Mouse (Mus musculus) erythroid progenitor cell, adult 5-6 weeks (primary cell): ENCODE results near the gene Ccnl1. TPM values are rescaled to one million over a fixed set of nuclear protein-coding genes. Genes with fewer than 3 reads are reported as not detected.

Experiments used
- ATAC-seq: replicated peaks from 2 replicates; pipeline ENCODE4 v1.8.0; 2016; ENCODE audit warnings: moderate number of reproducible peaks, mild to moderate bottlenecking, moderate TSS enrichment, inconsistent platforms; ENCODE audit not compliant: poor library complexity, low FRiP score, severe bottlenecking
- total RNA-seq, 2 experiments: library from RNA; stranded (forward) in 1 of 2; stranded (reverse) in 1 of 2; fragments of 150-400 nt in 1 of 2; fragments of 186-747, 209-891 nt in 1 of 2; gene quantifications; 2 replicates each; pipeline versions ENCODE4 v1.2.3 to v1.2.4; 2015 to 2017; ENCODE audit warnings: low replicate concordance in 2 of 2

Ccnl1 gene
- total RNA-seq, 2 experiments from 2014 or later = 173 to 199 TPM

DNA sequence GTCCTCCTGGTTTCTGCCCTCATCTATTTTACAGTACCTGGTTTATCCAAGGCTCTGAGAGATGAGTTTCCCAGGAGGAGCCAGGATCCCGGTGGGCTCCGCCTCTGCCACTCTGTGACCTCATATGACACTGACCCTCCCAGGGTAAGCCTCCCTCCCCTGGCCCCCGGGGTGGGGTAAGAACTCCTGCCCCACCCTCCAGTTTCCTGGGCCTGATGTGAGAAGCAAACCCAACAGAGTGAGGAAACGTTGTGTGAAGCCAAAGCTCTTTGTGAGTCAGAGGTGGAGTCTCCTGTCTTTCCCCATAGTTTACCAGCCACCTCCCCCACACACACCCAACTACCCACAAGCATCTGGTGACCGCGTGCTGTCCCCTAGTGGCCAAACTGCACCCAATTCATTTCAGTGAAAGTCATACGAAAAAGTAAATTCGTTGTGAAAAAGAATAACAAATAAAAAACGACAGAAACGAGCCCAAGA lies 28.7 kb downstream of the Ccnl1 start:
- no peak for ATAC-seq

DNA sequence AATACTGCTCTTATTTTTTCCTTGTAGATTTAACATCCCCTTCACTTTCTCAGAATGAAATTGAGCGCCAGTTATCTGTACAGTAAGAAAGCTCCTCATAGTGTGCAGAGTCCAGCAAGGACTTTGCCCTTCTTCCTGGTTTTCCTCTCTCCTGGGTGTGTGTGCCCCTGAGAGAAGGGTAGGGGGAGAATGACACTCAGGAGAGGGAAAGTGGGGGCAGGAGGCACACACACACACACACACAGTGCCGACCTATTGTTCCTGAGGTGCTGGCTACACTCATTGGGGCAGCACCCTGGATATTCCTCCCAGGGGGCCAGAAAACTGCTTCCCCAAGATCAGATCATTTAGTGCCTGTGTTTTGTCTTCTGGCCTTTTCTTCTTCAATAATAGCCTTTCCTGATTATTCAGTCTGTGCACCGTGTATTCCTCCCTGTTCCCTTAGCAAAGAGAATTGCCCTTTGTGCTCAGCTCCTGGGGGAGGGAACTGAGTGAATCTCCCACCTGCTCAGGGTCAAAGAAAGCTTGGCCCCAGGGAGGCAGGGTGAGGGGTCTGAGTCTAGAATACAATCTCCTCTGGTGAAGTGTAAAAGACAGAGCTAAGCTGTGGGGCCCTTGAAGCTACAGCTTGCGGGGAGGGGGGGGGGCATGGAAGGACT lies 29.3 kb downstream of the Ccnl1 start:
- ATAC-seq = no peak

DNA sequence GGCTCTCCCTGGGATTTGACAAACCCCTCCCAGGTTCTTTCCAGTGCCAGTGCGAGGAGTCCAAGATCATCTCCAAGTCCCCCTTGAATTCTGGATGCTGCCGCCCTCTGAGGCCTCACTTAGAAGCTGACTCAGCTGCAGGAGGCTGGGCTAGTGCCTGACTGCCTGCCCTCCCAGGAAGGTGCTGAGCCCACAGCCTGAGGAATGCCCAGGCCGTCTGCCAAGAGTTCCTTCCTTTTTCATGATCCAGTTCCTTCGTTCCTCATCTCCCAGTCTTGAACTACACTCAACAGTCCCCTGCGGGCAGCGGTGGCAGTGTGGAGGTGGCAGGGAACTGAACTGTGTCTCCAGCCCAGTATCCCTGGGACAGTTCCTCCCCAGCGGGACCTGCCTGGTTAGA lies 30.4 kb downstream of the Ccnl1 start:
- ATAC-seq = no peak

DNA sequence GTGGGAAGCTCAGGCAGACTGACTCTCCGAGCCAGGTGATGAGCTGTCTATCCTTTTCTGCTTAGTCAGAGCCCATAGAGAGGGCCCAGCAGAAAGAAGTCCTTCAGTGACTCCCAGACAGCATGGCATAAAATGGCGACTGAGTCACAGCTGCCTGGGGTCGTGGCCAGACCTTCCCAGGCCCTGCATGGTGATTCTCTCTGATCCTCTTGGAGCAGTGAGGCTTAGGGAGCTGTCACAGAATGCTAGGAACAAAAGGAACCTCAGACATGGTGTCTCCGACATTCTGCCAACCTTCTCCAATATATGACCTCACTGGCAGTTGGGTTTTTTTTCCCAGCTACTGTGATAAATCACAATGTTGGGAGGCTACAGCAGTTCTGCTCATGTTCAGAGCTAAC lies 30.9 kb downstream of the Ccnl1 start:
- no peak for ATAC-seq

DNA sequence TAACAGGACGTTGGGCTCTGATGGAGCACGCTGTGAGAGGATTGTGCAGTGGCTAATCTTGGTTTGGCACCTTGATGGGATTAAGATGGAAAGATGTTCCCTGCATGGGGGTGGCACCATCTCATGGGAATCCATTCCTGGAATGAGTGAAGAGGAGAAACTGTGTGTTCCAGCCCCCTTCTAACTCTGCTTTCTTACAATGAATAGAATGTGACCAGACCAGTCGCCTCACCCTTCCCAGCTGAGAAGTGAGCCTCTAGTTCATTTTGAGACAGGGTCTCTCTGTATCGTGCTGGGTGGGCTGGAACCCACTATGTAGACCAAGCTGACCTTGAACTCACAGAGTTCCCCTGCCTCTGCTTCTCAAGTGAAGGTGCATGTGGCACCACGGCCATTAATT lies 31.6 kb downstream of the Ccnl1 start:
- ATAC-seq = no peak

DNA sequence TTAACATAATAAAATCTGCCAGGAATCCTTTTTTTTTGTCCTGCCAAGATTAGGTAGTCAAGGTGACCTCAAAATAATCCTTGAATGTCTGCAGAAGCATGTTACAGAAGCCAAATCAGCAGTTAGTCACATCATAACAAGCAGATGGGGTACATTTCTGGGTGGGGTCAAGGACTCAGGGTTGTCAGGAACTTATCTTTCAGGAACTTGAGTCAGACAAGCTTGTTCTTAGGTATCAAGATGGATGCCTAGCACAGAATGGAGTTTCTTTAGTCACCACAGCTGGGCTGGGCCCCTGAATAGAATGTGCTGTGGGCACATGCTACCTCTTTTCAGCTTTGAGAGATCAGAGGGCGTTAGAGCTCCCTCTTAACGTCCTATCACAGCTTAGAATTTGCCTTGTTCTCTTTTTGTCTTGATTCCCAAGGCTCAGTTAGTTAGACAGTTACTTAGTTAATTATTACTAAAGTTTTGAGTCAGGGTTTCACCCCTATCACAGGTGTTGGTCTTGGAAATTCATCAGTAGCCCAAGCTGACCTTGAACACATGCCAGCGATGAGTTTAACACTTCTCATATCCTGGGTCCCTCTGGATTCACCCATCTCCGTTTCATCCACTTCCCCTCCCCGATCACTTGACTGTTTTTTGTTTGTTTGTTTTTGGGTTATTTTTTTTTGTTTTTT lies 32.9 kb downstream of the Ccnl1 start:
- no peak for ATAC-seq

DNA sequence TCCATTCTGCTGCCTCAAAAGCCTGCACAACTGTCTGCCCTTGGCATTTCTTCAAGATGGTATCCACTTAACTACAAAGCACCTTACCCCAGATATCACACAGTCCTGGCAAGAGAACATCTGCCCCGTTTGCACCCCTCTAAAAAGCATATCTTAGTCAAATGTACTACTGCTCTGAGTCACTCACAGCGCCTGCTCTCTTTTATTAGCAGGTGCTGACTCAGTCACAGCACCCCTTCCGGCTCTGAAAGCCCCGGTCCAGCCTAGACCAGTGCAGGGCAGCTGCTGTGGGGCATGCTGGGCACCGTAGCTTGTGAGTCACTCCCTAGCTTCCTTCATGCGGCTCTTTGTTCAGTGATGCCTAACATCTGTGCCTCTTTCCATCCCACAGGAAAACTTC lies 35.6 kb downstream of the Ccnl1 start:
- no peak for ATAC-seq

DNA sequence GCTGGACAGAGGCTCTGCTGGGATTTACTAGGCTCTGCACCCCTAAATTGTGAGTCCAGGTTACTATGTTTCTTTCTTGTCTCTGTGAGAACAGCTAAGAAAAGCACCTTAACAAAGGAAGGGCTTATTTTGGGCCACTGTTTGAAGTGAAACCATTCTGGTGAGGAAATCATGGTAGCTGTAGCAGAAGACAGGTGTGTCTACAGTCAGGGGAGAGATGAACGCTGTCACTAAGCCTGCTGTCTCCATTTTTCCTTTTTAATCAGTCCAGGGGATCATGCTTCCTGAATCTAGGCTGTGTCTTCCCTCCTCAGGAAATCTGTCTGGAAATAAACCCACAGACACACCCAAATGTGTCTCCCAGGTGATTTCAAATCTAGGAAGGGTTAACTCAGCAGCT lies 36.4 kb downstream of the Ccnl1 start:
- ATAC-seq = no peak

DNA sequence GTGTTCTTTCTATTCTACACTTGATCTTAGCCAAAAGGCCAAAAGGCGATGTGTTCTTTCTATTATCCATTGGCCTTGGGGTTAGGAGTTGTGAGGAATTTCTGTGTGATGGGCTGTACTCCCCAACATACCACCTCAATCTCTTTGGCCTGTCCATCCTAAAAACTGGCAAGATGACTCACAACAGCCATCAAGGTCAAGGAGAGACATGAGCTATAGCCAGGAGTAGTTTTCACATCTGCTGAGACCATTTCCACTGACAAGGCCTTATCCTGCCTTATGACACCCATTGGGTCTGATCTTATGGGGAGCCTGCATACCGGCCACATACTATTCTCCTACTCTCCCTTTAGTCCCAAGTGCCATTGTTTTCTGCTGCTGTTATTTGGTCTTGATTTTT lies 39.0 kb downstream of the Ccnl1 start:
- ATAC-seq = no peak

DNA sequence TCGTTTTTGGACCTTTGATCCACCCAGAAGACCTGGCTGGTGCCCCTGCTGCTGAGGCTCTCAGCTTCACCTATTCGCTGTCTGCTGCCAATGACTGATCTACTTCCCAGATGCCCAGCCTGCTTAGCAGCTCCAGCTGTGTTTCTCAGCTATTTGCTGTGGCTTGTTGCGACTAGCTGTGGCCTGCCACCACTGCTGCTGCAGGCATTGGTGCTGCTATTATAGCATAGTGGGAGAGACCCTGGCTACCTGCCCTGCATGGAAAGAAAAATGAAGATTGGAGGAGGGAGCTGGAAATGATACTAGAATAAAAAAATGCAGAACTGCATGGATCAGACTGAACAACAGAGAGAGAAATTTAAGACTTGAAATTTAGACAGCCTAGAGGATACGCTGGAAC lies 45.1 kb downstream of the Ccnl1 start:
- ATAC-seq = no peak

DNA sequence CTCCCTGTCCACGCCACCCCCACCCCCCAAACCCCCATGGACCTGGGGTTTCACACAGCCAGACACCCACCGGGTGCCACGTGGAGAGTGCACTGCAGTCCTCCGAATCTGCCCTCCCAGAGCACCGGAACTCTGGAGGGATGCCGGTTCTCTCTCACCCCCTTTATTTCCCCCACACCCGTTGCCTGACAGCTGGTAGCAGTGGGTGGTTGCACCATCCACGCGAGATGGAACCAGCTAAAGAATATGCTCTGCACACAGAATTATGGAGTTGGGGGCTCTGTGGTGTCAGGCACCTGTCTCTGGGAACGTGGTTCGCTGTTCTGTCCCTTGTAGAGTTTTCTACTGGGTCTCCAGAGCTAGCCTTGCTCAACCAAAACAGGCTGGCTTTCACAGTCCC lies 45.8 kb downstream of the Ccnl1 start:
- ATAC-seq = no peak

DNA sequence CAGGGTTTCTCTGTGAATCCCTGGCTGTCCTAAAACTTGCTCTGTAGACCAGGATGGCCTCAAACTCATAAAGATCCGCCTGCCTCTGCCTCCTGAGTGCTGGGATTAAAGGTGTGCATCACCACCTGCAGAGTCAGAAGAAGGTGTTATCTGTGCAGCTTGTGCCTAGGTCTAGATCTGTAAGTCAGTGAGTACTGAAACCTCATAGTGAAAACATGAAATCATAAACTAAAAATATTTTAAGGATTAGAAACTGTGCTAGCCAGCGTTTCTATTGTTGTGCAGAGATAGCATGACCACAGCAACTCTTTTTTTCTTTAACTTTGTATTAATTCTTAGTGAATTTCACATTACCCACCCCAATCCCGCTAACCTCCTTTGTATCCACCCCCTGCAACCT lies 46.8 kb downstream of the Ccnl1 start:
- no peak for ATAC-seq

DNA sequence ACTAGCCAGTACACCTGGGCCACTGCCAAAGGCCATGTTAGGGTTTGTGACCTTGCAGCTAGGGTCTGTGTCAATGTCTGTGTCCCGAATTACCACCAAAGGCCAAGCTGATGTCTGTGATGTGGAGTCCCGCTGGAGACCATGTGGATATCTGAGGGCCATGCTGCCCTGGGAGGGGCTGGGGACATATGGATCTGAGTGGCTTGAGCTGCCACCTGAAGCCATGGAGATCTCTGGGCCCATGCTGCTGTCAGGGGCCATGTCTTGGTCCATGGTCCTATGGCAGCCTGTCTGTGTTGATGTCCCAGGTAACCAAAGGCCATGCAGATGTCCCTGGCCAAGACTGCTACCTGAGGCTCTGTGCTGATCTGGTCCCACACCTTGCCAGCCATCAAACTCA lies 48.6 kb downstream of the Ccnl1 start:
- no peak for ATAC-seq

DNA sequence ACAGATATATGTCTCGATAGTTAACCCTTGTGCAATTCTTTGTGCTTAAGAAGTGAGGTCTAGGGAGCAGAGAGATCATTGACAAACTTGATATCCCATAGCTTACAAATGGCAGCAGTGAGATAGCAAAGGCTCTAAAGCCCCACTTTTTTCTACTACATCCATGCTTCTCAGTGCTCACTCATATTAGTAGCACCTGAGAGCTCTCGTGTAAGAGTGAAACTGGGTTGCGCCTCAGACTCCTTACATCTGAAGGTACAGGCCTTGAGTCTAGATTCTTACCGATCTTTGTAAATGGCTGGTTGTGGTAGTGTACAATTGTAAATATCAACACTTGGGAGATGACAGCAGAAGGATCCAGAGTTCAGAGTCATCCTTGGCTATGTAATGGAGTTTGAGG lies 50.5 kb downstream of the Ccnl1 start:
- ATAC-seq = no peak

DNA sequence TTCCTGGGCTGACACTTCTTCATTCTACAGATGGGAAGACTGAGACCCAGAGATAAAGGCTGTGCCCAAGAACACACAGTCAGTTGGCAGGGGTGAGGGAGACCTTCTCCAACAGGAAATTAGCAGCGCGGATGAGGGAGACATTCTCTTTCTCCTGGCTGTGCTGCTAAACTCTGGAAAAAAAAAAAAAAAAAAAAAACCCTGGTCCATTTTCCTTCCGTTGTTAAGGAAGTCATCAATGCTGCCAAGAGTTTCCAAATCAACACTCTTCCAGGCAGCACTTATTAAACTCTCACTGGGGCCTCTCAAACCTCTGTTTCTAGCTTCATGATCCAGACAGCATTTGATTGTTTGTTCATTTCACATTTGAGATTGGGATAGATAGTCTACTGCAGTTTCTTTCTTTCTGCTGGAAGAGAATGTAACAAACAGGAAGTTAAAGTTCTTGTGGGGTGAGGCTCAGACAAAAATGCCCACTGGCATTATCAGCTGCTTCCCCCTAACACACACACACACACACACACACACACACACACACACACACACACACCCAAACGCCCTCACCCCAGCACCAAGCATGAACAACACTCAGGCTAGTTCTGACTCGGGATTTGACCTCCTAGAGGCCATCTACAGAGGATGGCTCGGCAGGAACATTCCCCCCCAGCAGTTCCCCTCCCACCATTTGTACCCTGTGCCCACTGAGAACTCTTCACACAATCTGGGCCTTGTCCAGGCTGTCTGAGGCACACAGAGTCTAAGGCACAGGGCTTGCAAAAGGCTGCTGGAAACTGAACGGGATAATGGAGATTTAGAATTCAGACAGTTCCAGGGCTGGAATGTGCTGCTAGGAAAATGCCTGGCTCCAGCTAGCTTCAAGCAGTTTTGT lies 52.5 kb downstream of the Ccnl1 start:
- ATAC-seq = no peak

DNA sequence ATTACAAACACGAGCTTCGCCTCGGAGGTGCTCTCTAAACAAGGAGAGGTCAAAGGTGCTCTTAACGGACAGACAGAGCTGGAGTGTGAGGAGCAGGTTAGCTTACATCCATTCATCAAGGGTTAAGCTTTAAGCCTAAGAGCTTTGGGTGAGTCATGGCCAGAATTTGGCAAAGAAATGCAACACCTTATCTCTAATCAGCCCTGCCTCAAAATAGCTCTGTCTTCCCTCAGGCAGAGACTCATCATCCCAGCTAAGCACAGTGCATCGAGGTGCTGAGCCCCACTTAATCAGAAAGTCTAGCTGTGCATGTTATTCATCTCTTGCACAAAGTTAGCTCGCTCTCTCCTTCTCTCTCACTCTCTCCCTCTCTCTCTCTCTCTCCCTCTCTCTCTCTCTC lies 53.3 kb downstream of the Ccnl1 start:
- no peak for ATAC-seq

DNA sequence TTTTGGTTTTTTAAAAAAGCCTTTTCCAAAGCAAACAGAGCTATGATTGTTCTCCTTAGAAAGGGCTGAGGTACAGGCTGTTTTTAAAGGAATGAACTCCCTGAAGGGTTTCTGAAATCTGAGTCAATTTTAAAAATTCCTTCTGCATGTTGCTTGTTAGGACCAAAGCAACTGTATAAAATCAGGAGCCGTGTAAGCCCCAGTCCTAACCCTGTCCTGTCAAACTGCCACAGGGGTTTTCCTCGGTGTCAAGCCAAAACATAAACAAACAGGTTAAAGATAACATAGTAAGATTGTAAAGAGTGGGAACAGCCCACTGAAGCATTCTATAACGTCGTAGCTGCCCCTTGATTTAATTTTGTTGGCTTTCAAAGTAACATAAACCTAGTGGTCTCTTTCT lies 53.9 kb downstream of the Ccnl1 start:
- no peak for ATAC-seq

DNA sequence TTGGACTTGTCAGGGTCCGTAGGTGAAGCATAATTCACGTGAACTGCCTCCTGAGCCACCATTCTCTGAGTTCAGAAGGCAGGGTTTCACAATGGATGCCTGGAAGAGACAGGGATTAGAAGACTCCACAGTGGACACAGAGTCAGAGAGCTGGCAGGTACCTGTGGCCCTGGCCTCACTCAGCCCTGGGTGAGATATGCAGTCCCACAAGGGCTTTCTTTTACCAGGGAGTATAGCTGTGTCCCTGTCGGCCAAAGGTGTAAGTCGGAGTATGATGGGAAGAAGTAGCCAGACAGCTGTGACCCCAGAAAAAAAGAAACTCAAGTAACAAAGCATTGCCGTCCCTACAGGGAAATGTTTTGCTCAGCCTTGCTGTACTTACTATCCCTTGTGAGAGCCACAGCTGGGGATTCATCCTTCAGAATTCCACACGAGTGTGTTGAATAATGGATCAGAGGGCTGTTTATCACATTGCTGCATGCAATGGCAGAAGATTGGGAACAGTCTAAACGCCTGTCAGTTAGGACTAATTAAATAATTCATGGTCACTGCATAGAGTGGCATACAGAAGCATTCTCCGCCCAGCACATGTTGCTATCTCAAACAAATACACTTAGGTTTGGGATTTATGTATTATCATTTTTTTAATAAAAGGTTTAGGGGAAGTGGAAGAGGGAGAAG lies 59.3 kb downstream of the Ccnl1 start:
- ATAC-seq = no peak

DNA sequence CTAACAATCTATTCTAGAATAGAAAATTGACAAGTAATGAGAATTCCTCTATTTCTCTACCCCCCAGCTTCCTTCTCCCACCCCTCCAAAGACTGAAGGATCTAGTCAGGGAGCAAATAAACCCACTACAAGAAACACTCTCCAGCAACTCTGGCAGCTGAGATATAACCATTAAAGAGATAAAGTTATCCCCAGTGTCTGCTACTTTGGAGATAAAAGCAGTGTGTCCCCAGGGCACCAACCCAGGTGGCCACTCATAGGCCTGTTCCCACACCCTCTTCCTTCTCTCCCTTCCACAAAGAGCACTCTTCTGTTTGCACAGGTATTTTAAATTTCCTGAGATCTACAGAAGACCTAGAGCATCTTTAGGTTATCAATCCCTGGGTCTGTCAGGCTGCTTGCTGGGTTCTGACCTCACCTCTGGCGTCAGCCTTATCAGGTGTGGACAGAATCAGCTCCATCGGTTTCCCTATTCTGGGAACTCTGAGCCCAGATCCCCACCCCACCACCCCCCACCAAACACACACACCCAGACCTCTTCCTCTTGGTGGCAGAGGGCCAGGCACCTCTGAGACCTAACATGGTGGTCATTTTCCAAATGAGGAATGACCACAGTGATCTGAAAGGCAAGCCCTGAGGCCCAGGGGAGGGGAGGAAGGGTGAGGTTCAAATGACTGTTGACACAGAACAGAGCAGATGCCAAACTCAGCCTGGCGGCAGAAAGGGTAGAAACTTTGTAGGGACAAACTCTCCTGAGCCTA lies 60.6 kb downstream of the Ccnl1 start:
- ATAC-seq = no peak
